Mouse (Mus musculus): Measurements from ENCODE around the gene Slc30a6.
"Not testable (repeated sequence)": the region's sequence is repeated elsewhere in the genome, so short reads cannot be mapped to it uniquely, and the experiment has no call there.

Slc30a6 gene

DNA sequence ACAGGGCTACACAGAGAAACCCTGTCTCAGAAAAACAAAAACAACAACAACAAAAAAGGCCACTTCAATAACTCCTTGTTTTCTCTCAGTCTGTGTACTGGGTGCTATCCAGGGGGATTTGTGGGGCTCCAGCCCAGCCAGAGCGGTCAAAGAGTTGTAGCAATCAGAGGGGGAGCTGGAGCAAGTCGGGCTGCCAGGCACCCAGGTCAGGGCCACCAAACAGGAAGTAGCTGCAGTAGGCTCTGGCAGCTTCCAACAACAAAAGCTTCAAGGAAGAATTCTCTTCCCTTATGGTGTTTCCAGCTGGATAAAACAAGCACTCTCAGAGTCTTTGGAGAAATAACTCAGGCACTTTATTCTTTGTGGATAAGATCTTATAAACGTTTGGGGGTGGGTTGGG, 58.5 kb downstream of the Slc30a6 start:
- no peak for DNase-seq

DNA sequence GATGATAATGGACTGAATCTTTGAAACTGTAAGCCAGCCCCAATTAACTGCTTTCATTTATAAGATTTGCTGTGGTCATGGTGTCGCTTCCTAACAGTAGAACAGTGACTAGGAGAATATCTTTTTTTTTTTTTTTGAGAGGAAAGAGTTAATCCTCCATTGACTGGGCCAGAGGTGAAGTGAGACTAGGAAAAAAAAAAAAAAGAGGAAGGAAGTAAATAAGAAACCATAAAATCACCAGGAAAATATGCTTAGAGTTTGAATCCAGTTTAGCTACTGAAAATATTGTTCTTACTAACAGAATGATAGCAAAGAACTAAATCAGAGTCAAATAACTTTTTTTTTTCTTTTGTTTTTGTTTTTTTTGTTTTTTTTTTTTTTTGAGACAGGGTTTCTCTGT, 59.3 kb downstream of the Slc30a6 start:
- DNase-seq: no peak

DNA sequence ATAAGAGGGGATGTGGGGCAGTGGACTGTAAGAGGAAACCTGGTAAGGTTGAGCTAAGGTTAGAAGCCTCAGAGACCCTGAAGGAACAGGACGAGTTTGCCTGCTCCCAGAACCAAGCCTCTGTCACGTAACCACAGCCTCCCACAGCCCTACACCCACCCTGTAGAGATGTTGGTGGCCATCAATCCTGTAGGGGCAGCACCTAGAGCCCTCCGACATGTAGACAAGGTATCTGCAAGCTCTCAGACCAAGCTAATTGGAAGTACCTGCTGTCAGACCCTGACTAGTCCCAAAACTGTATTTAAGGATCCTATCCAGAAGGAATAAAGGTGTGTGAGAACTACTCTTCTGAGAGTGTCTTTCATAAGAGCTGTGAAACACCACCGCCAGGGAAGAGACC, 60.0 kb downstream of the Slc30a6 start:
- DNase-seq: no peak

DNA sequence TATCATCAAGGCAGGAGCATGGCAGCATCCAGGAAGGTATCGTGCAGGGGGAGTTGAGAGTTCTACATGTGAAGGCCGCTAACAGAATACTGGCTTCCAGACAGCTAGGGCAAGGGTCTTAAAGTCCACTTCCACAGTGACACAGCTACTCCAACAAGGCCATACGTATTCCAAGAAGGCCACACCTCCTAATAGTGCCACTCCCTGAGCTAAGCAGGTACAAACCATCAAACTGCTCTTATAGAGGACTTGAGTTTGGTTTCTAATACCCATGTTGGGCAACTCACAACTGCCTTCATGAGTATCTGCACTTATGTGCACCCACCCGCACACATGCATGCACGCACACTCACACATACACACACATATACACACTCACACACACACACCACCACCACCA, 61.4 kb downstream of the Slc30a6 start:
- DNase-seq: no peak

DNA sequence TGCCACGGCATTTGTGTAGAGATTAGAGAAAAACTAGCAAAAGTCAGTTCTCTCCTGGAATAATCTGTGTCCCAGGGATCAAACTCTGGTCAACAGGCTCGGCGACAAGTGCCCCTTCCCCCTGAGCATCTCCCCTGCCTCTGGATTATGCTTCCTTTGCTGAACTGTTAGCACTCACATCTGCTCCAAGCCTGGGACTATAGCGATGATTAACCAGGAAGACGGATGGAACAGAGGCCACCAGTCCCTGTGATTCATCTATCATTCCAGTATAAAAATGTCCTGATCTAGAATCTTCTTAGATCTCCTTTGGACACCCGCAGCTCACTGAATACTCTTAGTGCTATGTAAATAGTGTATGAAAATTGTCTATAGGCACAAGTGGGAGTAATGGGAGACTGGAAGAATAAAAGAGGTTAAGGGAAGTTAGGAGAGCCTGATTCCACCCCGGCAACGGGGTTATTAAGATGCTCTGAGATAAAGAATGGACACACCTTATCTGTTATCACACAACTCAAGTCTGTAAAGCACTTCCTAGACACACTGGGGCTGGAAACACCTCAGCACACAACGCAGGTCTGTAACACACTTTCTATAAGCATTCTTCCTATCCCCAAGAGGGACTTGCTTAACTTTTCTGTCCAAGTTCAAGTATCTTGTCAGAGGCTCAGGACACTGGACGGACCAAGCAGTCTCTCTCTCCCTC, 62.7 kb downstream of the Slc30a6 start:
- no peak for DNase-seq

DNA sequence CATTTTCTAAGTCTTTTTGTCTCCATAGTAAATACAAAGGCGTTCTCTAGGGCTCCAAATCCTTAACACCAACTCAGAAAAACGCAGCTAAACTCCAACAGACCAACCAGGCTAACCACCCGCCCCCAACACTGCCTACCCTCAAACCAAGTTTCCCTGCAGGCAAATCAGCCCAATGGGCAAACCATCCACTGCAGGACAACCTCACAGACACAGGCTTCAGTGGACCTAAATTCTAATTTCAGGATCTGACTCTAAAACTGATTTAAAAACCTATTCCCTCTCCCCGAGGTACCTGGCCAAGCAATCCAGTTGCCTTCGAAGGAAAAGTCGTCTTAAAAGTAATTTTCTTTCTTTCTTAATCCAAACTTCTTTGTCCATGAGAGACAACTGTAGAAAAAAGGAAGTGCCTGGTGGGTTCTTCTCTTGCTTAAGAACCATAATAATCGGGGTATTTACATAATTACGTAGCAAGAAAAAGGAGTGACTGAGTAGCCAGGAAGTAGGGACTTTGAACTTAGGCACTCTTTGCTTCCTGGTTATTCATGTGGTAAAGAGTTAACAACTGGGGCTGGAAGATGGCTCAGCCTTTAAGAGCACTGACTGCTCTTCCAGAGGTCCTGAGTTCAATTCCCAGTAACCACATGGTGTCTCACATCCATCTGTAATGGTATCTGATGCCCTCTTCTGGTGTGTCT, 63.5 kb downstream of the Slc30a6 start, which contains the start of gene Nlrc4:
Nlrc4 (minus strand) TSS at position 432 of the 698 bp plus-strand sequence.
- no peak for DNase-seq

DNA sequence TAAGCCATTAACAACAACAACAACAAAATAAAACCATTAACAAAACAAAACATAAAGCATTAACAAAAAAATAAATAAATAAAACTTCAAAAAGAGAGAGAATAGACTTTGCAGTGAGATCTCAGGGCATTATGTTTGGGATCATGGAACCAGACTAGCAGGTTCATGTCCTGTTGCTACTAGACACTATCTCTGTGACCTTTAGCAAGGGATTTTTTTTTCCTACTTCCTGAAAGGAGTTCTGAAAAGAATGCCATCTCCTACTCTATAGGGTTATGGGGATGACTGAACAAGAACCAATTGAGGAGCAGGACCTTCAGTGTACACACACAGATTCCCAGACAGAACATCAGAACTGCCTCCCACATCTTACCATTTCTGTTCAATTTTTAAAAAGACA, 68.1 kb downstream of the Slc30a6 start:
- DNase-seq: no peak

DNA sequence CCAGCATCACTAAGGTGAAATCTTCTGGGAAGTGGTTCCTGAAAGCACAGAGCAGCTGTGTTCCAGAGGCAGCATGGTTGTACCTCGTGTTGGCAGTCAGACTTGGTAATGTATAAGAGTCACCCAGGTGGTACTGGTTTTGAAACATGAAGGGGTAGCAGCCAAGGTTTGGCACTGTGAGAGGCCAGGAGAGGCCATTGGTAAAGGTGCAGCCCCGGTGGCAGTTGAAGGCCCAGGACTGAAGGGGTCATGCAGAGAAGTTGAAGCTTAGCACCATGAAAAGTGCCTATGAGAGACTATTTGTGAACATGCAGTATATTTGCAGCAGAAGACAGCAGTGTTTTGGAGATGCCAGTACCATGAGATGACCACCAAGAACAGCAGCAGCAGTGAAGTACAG, 72.6 kb downstream of the Slc30a6 start:
- not testable (repeated sequence) for DNase-seq

DNA sequence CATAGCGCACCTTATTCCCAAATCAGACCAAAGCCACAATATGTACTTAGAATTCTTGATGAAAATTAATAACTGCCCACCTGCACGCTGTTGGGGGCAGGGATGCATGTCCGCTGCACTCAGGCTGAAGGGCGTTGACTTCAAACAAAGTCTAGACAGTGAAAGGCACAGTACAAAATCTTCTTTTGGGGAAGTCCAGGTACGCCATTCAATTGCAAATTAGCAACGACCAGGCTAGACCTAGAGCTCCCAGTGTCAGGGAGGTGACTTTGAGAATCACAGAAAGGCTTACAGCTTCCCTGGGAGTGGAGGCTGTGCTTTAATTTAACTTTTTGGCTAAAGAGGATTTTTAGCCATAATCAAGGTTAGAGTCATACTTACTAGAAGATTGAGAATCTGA, 74.7 kb downstream of the Slc30a6 start:
- not testable (repeated sequence) for DNase-seq

Measured in right cerebral cortex, postnatal 25 days (tissue).